Mouse (Mus musculus): ENCODE measurements around the gene Id3. TPM values are rescaled to one million over a fixed set of nuclear protein-coding genes. Genes with fewer than 3 reads are reported as not detected.
A peak's percentile ranks its signal among the peaks of the same experiment; 100 is the strongest.

Id3 gene
- total and polyA plus RNA-seq, 3 experiments = 0.22 TPM; not detected in 2

DNA sequence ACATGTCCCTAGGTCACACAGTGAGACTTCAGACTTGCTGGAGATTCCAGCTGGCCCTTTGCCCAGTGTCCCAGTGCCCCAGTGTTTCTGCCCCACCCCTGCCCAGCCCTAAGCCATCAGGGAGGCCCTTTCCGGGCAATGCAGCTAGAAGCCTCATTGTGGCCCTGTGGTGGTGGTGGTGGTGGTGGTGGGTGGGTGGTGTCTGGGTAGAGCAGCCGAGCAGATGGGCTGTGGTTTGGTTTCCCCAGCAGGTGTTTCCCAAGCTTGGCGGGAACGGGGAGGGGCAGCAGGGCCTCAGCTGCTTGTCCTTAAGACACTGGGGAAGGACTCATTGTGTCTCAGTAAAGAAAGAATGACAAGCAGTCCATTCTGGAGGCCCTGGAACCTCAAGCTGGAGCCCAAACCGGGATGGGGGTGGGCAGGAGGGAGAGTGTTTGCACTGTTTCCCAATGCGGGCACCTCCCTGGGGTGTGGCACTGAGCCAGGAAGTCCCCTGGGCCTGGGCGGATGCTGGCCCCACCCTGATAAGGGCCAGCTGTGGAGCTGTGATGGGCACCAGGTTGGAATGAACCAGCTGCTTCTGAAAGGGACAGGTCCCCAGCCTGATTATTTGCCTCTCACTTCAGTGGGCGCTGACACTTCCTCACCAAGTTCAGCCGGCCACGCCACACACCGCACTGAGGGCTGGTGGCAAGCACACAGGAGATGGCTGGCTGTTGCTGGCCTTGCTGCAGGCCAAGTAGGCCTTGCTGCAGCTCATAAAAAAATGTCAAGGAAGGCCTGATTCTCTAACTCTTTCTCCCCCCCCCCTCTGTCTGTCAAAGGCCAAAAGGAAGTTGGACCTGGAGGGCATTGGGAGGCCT, 34.5 kb downstream of the Id3 start:
- peak; percentile 81 for TF ChIP-seq TAL1 (conservative IDR thresholded peaks at IDR 0.05; ENCODE audit: low read depth, low read length)
- TF ChIP-seq GATA2 (IDR thresholded peaks at IDR 0.05; ENCODE audit: borderline replicate concordance, low read depth, low read length) = no peak
- Histone ChIP-seq H3K36me3 (replicated peaks) (peaks cover 82% of the 10 kb centered on the region), H3K4me1 (ENCODE audit: insufficient read depth, low read depth, low read length) (peaks cover 84% of the 10 kb centered on the region), H3K9me3 (replicated peaks) (no peaks in the 10 kb centered on the region), H3K27me3 (ENCODE audit: insufficient read depth, low read length) (no peaks in the 10 kb centered on the region), H3K4me3 (ENCODE audit: low read depth, low read length) (peak overlapping the region; percentile 68; the same call in 1 of the 2 replicates)
- DNase-seq (ENCODE audit: low spot score) = peak; percentile 80
- ATAC-seq (ENCODE audit: extremely low read depth, insufficient number of reproducible peaks, low FRiP score, poor library complexity, severe bottlenecking) = peak; percentile 60

GRCm38 (mm10) chr4:136178475-136178921, 35.2 kb downstream of the Id3 start:
- Histone ChIP-seq H3K4me1 (ENCODE audit: insufficient read depth, low read depth, low read length) (peaks cover 78% of the 10 kb centered on the region), H3K27me3 (ENCODE audit: insufficient read depth, low read length) (no peaks in the 10 kb centered on the region), H3K9me3 (replicated peaks) (no peaks in the 10 kb centered on the region), H3K4me3 (ENCODE audit: low read depth, low read length) (peak overlapping the region; percentile 68; the same call in 1 of the 2 replicates), H3K36me3 (replicated peaks) (peaks cover 89% of the 10 kb centered on the region)
- TF ChIP-seq POLR2AphosphoS5 (IDR thresholded peaks at IDR 0.05; ENCODE audit: insufficient replicate concordance, low read depth, low read length) (no peak), GATA1 (IDR thresholded peaks at IDR 0.05; ENCODE audit: borderline replicate concordance, low read length) (no peak), GATA2 (IDR thresholded peaks at IDR 0.05; ENCODE audit: borderline replicate concordance, low read depth, low read length) (no peak), CTCF (IDR thresholded peaks at IDR 0.05; ENCODE audit: low read depth, low read length) (no peak), TAL1 (conservative IDR thresholded peaks at IDR 0.05; ENCODE audit: low read depth, low read length) (no peak)
- DNase-seq (ENCODE audit: low spot score) = no peak
- ATAC-seq (ENCODE audit: extremely low read depth, insufficient number of reproducible peaks, low FRiP score, poor library complexity, severe bottlenecking) = no peak

- no peak for DNase-seq (ENCODE audit: low spot score)
- H3K4me1 ChIP-seq (ENCODE audit: insufficient read depth, low read depth, low read length) = peaks cover 71% of the 10 kb centered on the region
- H3K27me3 ChIP-seq (ENCODE audit: insufficient read depth, low read length) = no peaks in the 10 kb centered on the region
- H3K36me3 ChIP-seq (replicated peaks) = peaks cover 92% of the 10 kb centered on the region
- no peak for ATAC-seq (ENCODE audit: extremely low read depth, insufficient number of reproducible peaks, low FRiP score, poor library complexity, severe bottlenecking)
- H3K4me3 ChIP-seq (ENCODE audit: low read depth, low read length) = no peak overlapping the region; the same call in 1 of the 2 replicates
- H3K9me3 ChIP-seq (replicated peaks) = no peaks in the 10 kb centered on the region
- TF ChIP-seq CTCF (IDR thresholded peaks at IDR 0.05; ENCODE audit: low read depth, low read length) (no peak), GATA2 (IDR thresholded peaks at IDR 0.05; ENCODE audit: borderline replicate concordance, low read depth, low read length) (no peak), GATA1 (IDR thresholded peaks at IDR 0.05; ENCODE audit: borderline replicate concordance, low read length) (no peak), TAL1 (conservative IDR thresholded peaks at IDR 0.05; ENCODE audit: low read depth, low read length) (no peak), POLR2AphosphoS5 (IDR thresholded peaks at IDR 0.05; ENCODE audit: insufficient replicate concordance, low read depth, low read length) (no peak)
These were observed 36.2 kb downstream of the Id3 start for GRCm38 (mm10) chr4:136179456-136179855.

- TF ChIP-seq CTCF (IDR thresholded peaks at IDR 0.05; ENCODE audit: low read depth, low read length) (peak; percentile 71), POLR2AphosphoS5 (IDR thresholded peaks at IDR 0.05; ENCODE audit: insufficient replicate concordance, low read depth, low read length) (no peak)
- no peak overlapping the region; the same call in 1 of the 2 replicates for H3K4me3 ChIP-seq (ENCODE audit: low read depth, low read length)
- ATAC-seq (ENCODE audit: extremely low read depth, insufficient number of reproducible peaks, low FRiP score, poor library complexity, severe bottlenecking) = no peak
- DNase-seq (ENCODE audit: low spot score) = peak; percentile 75
- H3K27me3 ChIP-seq (ENCODE audit: insufficient read depth, low read length) = no peaks in the 10 kb centered on the region
- H3K4me1 ChIP-seq (ENCODE audit: insufficient read depth, low read depth, low read length) = peaks cover 67% of the 10 kb centered on the region
- H3K36me3 ChIP-seq (replicated peaks) = peaks cover 92% of the 10 kb centered on the region
- no peaks in the 10 kb centered on the region for H3K9me3 ChIP-seq (replicated peaks)
These were observed 36.7 kb downstream of the Id3 start for GRCm38 (mm10) chr4:136179998-136180397.

DNA sequence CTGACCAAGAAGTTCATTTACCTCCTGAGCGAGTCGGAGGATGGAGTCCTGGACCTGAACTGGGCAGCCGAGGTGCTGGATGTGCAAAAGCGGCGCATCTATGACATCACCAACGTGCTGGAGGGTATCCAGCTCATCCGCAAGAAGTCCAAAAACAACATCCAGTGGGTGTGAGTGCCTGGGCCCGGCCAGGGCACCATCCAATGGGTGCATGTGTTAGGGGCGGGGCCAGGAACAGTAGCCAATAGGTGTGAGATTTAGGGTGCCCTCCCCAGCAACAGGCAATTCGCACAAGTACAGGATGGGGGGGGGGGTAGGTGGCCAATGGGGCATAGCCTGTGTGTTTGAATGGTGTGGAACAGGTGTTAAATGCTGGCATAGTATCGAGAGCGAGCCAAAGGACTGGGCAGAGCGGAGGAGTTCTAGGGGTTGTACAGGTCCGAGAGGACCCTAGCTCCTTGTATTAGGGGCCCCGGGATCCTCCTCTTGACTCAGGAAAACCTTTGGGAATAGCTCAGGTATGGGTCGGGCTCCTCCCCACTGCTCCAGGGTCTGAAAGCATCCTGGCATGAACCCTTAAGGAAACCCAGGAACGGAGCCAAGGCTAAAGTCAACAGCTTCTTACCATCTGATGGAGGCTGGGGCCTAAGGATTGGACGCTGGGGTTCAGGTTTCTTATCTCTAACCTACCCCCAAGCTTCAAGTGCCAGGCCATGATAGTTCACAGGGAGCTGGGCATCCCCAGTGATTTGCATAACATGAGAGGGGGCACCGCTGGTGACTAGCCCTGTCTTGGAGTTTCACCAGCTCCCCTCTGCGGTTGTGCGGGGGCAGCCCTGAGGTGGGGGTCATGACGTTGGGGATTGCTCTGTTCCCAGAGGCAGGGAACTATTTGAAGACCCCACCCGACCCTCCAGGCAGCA, 37.4 kb downstream of the Id3 start:
- ATAC-seq (ENCODE audit: extremely low read depth, insufficient number of reproducible peaks, low FRiP score, poor library complexity, severe bottlenecking) (no peak), DNase-seq (ENCODE audit: low spot score) (no peak)
- peaks cover 67% of the 10 kb centered on the region for H3K4me1 ChIP-seq (ENCODE audit: insufficient read depth, low read depth, low read length)
- TF ChIP-seq TAL1 (conservative IDR thresholded peaks at IDR 0.05; ENCODE audit: low read depth, low read length) (no peak), CTCF (IDR thresholded peaks at IDR 0.05; ENCODE audit: low read depth, low read length) (no peak), POLR2AphosphoS5 (IDR thresholded peaks at IDR 0.05; ENCODE audit: insufficient replicate concordance, low read depth, low read length) (no peak), GATA2 (IDR thresholded peaks at IDR 0.05; ENCODE audit: borderline replicate concordance, low read depth, low read length) (no peak), GATA1 (IDR thresholded peaks at IDR 0.05; ENCODE audit: borderline replicate concordance, low read length) (no peak)
- peaks cover 92% of the 10 kb centered on the region for H3K36me3 ChIP-seq (replicated peaks)
- H3K27me3 ChIP-seq (ENCODE audit: insufficient read depth, low read length) = no peaks in the 10 kb centered on the region
- H3K9me3 ChIP-seq (replicated peaks) = no peaks in the 10 kb centered on the region
- no peak overlapping the region; the same call in 1 of the 2 replicates for H3K4me3 ChIP-seq (ENCODE audit: low read depth, low read length)

GRCm38 (mm10) chr4:136181367-136181766, 38.1 kb downstream of the Id3 start:
- Histone ChIP-seq H3K4me3 (ENCODE audit: low read depth, low read length) (no peak overlapping the region), H3K27me3 (ENCODE audit: insufficient read depth, low read length) (no peaks in the 10 kb centered on the region), H3K9me3 (replicated peaks) (no peaks in the 10 kb centered on the region), H3K36me3 (replicated peaks) (peaks cover 92% of the 10 kb centered on the region), H3K4me1 (ENCODE audit: insufficient read depth, low read depth, low read length) (peaks cover 64% of the 10 kb centered on the region)
- TF ChIP-seq POLR2AphosphoS5 (IDR thresholded peaks at IDR 0.05; ENCODE audit: insufficient replicate concordance, low read depth, low read length) (no peak), CTCF (IDR thresholded peaks at IDR 0.05; ENCODE audit: low read depth, low read length) (no peak), GATA1 (IDR thresholded peaks at IDR 0.05; ENCODE audit: borderline replicate concordance, low read length) (no peak), TAL1 (conservative IDR thresholded peaks at IDR 0.05; ENCODE audit: low read depth, low read length) (no peak), GATA2 (IDR thresholded peaks at IDR 0.05; ENCODE audit: borderline replicate concordance, low read depth, low read length) (no peak)
- ATAC-seq (ENCODE audit: extremely low read depth, insufficient number of reproducible peaks, low FRiP score, poor library complexity, severe bottlenecking) = no peak
- no peak for DNase-seq (ENCODE audit: low spot score)
